Mouse (Mus musculus) left cerebral cortex, adult 18-20 months (tissue): Measurements from ENCODE around the gene Zhx3. TPM values are rescaled to one million over a fixed set of nuclear protein-coding genes. Genes with fewer than 3 reads are reported as not detected.

Experiments used
- total RNA-seq, 2 experiments: library from RNA; stranded (reverse); gene quantifications; 2 replicates each; pipeline ENCODE4 v1.2.3; 2021

Gene Zhx3
- total RNA-seq, 2 experiments from 2014 or later, result 64.4 to 70.2 TPM

Other genes with a start within 250 kb of the Zhx3 start
- gene Top1, start 227.1 kb downstream of the Zhx3 start, total RNA-seq, result 10 to 100 TPM; 75.2 to 78.7 TPM
- 100 to 1,000 TPM; 109 to 113 TPM for gene Plcg1, start 141.7 kb downstream of the Zhx3 start, total RNA-seq
- gene Lpin3, start 7.7 kb upstream of the Zhx3 start, total RNA-seq, result under 1 TPM; 0.53 to 0.87 TPM
- under 1 TPM in 1 of 2 experiments, not detected in 1; 0.26 TPM for gene Emilin3, start 39.3 kb upstream of the Zhx3 start, total RNA-seq
- 10 to 100 TPM; 54.4 to 66.7 TPM for gene Chd6, start 236.1 kb upstream of the Zhx3 start, total RNA-seq